Mouse (Mus musculus): ENCODE measurements at regions not wholly inside any gene's neighbourhood (a gene's known extent, or its start where the extent isn't known, plus 50 kb on each side); places are given as distances from the start of the nearest gene placed in this dataset.

DNA sequence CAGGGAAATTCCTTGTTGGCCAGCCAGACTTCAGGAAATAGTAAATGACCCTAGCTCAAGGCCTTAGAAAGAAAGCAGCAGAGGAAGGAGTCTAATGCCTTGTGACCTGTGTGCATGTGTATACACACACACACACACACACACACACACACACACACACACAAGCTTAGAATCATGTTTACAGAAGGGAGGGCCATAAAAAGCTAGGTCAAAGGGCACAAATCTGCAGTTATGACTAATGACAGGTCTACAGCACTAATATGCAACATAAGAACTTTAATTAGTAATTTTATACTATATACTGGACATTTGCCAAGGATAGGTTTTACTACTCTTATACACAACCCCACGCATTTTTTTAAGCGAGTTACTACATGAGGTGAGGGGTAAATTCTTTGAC is 149.4 kb downstream of the Nr2f2 start:
- ATAC-seq (ENCODE audit: low TSS enrichment) = no peak

DNA sequence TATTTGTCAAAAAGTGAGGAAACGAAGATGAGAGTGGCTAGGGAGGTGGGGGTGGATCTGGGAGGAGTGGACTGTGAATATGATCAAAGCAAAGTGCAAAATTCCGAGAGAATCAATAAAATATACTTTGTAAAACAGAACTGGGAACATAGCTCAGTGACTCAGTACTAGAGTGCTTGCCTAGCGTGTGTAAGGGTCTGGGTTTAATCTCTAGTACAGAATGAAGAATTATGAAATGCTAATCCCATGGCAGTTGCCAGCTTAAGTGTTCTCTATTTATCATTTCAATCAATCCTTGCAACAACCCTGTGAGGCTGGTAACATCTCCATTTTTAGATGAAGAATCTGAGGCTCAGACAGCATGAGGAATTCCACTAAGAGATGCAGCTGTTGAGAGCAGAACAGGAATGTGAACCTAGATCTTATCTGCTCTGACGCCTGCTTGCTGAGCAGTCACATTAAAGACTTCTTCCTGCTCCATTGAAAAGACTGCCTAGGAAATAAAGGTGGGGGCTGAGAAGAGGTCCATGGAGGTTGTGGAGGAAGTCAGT is 152.5 kb downstream of the Nr2f2 start:
- ATAC-seq (ENCODE audit: low TSS enrichment) = no peak

- no peak for ATAC-seq (ENCODE audit: low TSS enrichment)
Observed at GRCm38 (mm10) chr7:70205900-70206299, 160.6 kb downstream of the Nr2f2 start.

- ATAC-seq (ENCODE audit: low TSS enrichment) = no peak
Observed at GRCm38 (mm10) chr7:70200188-70200587, 166.3 kb downstream of the Nr2f2 start.

GRCm38 (mm10) chr7:70178956-70179355 is 187.6 kb downstream of the Nr2f2 start:
- ATAC-seq (ENCODE audit: low TSS enrichment) = no peak

GRCm38 (mm10) chr7:70178006-70178405 is 188.5 kb downstream of the Nr2f2 start:
- no peak for ATAC-seq (ENCODE audit: low TSS enrichment)

DNA sequence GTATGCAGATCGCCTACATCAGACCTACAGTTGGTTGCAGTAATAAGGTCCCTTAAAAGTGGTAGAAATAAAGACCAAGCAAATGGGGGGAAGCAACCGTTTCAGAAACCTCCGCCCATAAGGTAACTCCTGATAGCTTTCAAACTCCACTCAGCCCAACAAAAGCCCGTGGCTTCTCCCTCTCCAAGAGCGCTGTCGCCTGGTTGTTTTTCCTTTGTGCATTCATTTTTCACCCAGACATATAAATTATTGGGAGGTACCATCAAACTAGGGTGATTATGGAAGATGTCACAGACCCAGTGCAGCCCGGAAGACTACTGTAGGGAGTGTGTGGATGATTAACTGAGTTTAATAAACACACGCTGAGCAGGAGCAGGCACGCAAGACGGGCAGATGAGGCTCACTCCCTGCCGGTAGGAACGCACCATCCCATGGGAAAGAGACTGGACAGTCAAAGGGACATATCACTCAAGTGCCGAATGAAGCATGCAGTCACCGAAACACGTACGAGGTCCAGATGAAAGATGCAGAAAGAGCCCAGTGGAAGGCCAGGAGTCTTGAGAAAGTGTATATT is 189.8 kb downstream of the Nr2f2 start:
- no peak for ATAC-seq (ENCODE audit: low TSS enrichment)

DNA sequence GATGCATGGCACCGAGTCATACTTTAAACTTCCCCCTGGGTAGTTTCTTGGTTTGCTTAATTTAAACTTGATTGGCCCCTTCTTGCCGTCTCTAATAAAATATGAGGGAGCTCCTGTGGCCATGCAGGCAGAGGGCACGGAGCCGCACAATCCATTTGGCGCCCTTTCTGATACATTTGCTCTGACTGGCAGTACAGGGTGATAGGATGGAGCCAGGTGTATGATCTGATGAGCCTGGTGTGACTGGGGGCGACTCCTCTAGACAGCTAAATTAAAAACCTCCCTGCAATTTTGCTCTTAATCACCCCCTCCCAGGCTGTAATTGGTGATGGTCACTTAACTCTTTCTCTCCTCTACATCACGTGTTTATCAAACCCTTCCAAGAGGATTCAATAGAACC is 190.4 kb downstream of the Nr2f2 start:
- ATAC-seq (ENCODE audit: low TSS enrichment) = no peak

- no peak for ATAC-seq (ENCODE audit: low TSS enrichment)
Observed at GRCm38 (mm10) chr7:70172431-70172830, 194.1 kb downstream of the Nr2f2 start.

DNA sequence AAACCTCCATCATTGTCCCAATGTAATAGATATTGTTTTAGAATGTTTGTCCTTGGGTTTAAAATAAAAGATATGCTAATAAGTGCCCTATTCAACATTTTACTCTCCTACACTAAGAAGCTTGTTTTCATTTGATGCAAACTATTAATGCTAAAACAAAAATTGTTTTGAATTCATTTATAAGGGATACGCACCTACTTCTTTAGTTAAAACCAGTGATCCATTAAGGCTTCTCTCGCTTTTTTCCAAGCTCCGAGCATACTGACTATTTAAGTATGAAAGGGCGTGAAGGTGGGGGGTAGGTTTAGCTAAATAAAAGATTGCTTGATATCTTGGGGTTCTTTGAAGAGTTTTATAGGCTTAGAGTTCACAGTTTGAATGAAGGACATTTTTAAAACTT is 195.1 kb downstream of the Nr2f2 start:
- no peak for ATAC-seq (ENCODE audit: low TSS enrichment)

DNA sequence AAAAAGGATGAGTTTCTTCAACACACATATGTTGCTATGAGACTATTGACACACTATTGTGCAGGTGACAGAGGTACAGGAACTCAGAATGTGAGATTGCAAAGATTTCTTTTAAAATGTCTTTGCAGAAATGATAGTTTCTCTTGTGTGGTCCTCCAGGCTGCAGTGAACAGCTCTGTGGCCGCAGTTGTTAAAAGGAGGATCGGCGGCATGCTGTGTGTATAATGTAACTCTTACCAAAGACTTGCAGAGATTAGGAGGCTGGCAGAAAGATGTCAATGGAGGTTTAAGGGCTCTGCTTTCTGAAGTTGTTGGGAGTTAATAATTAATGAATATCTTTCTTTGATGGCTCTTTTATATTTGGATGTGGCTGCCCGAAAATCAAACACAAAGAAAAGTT is 198.5 kb downstream of the Nr2f2 start:
- ATAC-seq (ENCODE audit: low TSS enrichment) = no peak

GRCm38 (mm10) chr7:70166081-70166480 is 200.5 kb downstream of the Nr2f2 start:
- ATAC-seq (ENCODE audit: low TSS enrichment) = no peak

GRCm38 (mm10) chr7:70165501-70165900 is 201.0 kb downstream of the Nr2f2 start:
- no peak for ATAC-seq (ENCODE audit: low TSS enrichment)

DNA sequence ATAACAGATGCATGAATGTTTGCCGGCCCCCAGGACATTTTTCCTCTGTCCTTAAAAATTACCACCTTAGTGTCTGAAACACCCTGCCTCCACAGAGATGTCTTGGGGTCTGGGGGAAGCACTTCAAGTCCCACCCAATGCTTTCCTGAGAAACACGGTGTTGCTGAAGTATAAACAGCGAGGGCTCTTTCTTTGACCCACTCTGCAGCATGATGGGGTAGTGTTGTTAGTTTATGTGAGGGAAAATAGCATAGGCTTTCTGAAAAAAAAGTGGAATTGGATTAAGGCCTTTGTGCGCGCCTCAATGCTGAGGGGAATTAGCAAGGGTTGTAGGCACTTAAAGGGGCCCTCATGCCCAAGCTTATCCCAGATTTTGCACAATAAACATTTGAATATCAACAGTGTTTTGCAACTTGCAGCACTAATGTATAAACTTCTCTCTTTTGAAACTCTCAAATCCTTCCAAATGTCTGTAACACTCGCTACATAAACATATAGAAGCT is 201.8 kb downstream of the Nr2f2 start:
- no peak for ATAC-seq (ENCODE audit: low TSS enrichment)

- ATAC-seq (ENCODE audit: low TSS enrichment) = no peak
Observed at GRCm38 (mm10) chr7:70158531-70158930, 208.0 kb downstream of the Nr2f2 start.

DNA sequence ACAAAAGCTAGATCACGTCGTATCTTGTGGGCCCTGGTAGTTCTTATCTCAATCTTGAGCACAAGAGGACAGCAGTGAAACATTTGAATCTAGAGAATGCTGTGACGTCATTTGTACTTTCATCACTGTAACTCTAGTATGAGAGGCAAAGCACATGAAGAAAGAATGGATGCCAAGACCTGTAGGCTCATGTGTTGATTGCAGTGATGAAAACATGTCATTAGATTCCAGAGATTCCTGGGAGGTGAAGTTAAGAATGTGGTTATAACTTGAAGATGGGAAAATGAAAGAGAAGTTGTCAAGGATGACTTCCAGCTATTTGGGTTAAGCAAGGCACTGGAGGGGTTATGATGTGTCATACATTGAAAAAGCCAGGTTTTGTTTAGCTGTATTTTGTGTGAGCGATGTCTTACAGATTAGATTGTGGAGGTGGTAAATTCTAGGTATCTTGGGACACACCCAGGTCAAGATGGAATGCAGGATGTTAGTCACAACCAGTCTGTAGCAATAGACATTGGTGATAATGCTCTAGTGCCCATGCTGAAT is 221.7 kb downstream of the Nr2f2 start:
- ATAC-seq (ENCODE audit: low TSS enrichment) = no peak

GRCm38 (mm10) chr7:70136837-70137236 is 229.7 kb downstream of the Nr2f2 start:
- no peak for ATAC-seq (ENCODE audit: low TSS enrichment)

GRCm38 (mm10) chr7:70135416-70135815 is 231.1 kb downstream of the Nr2f2 start:
- ATAC-seq (ENCODE audit: low TSS enrichment) = no peak

GRCm38 (mm10) chr7:70129963-70130362 is 236.6 kb downstream of the Nr2f2 start:
- no peak for ATAC-seq (ENCODE audit: low TSS enrichment)

DNA sequence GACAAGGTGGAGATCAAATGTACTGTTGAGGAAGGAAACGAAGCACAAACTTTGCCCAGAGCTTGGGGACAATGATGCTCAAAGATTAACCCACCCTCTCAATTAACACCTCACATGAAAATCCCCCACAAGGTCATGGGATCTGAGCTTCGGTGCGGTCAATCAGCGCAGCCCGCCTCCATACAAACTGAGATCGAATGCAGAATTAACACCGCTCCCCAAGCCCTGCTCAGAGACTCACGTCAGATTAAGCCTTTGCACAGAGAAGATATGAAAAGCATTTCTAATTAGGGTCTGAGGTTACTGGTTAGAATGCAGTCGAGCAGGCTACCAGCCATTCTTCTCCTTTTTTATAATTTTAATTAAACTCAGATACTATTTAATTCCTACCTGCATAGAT is 243.7 kb downstream of the Nr2f2 start:
- no peak for ATAC-seq (ENCODE audit: low TSS enrichment)

DNA sequence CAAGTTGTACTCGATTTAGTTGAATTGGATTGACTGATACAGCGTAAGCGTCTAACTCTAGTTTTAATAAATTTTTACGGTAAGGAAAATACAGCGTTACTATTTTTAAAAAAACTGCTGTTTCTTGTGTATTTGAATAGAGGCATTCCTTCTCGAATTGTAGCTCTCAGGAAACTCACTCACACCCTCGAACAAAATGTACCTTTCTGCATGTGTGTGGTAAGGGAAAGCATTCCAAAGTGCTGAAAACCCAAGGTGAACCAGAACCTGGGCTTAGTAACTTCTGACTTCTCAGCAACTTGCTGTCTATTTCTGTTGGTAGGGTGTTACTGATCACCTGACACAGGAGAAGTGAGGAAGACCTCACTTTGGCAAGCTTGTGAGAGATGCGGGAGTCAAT is 247.0 kb downstream of the Nr2f2 start:
- no peak for ATAC-seq (ENCODE audit: low TSS enrichment)

- ATAC-seq (ENCODE audit: low TSS enrichment) = no peak
Observed at GRCm38 (mm10) chr7:70118971-70119370, 247.6 kb downstream of the Nr2f2 start.
